Comparison of ENCODE assay signal across 8 mouse cellular contexts in genomic region chr4:105206995-105207394, GRCm38 (mm10). TPM values are rescaled to one million over a fixed set of nuclear protein-coding genes. Genes with fewer than 3 reads are reported as not detected.
DNase-seq lines count a peak whose midpoint lies in the region; ATAC-seq and TF ChIP-seq lines count a peak whose summit lies in the region.

No protein-coding gene starts in this region.

- no peak overlapping the region for H3K9ac ChIP-seq in forebrain, embryonic 11.5 days (ENCODE audit: low read length)
- no peak overlapping the region for H3K9ac ChIP-seq in forebrain, embryonic 14.5 days (ENCODE audit: low read length)
- no peak overlapping the region for H3K9ac ChIP-seq in lung, embryonic 16.5 days (ENCODE audit: low read length)
- no peak overlapping the region for H3K9ac ChIP-seq in hindbrain, embryonic 13.5 days

- TF ChIP-seq POLR2A in lung, adult 2 months (IDR thresholded peaks at IDR 0.05; ENCODE audit: borderline replicate concordance, extremely low read depth, low read depth, low read length), result no peak
- no peak for TF ChIP-seq POLR2A in small intestine, adult 2 months (IDR thresholded peaks at IDR 0.05; ENCODE audit: low read depth, low read length)
- TF ChIP-seq POLR2A in thymus, adult 2 months (IDR thresholded peaks at IDR 0.05; ENCODE audit: control insufficient read depth, extremely low read depth, insufficient read depth, low read length, poor library complexity), result no peak

- H3K4me2 ChIP-seq in forebrain, embryonic 11.5 days (ENCODE audit: low read depth, low read length, severe bottlenecking), result no peak overlapping the region
- H3K4me2 ChIP-seq in forebrain, embryonic 14.5 days (ENCODE audit: low read length), result no peak overlapping the region
- no peak overlapping the region for H3K4me2 ChIP-seq in lung, embryonic 16.5 days (ENCODE audit: low read depth, low read length)
- no peak overlapping the region for H3K4me2 ChIP-seq in hindbrain, embryonic 13.5 days

- peaks cover 5% of the 10 kb centered on the region; the same call in 1 of the 2 replicates for H3K36me3 ChIP-seq in forebrain, embryonic 11.5 days (ENCODE audit: control insufficient read depth, insufficient read depth, low read length)
- H3K36me3 ChIP-seq in forebrain, embryonic 14.5 days (ENCODE audit: control insufficient read depth, insufficient read depth, low read length), result peaks cover 35% of the 10 kb centered on the region
- peaks cover 11% of the 10 kb centered on the region; the same call in 1 of the 2 replicates for H3K36me3 ChIP-seq in lung, embryonic 16.5 days (ENCODE audit: control insufficient read depth, insufficient read depth, low read length)
- peaks cover 16% of the 10 kb centered on the region for H3K36me3 ChIP-seq in hindbrain, embryonic 13.5 days
- peaks cover 2% of the 10 kb centered on the region; the same call in 1 of the 2 replicates for H3K36me3 ChIP-seq in small intestine, adult 2 months (ENCODE audit: control insufficient read depth, insufficient read depth, low read length)
- H3K36me3 ChIP-seq in thymus, adult 2 months (ENCODE audit: control insufficient read depth, insufficient read depth, low read length), result no peaks in the 10 kb centered on the region

- no peaks in the 10 kb centered on the region for H3K9me3 ChIP-seq in forebrain, embryonic 11.5 days (ENCODE audit: control insufficient read depth, low read length)
- H3K9me3 ChIP-seq in forebrain, embryonic 14.5 days (replicated peaks; ENCODE audit: control insufficient read depth, low read length), result no peaks in the 10 kb centered on the region
- H3K9me3 ChIP-seq in lung, embryonic 16.5 days (ENCODE audit: control insufficient read depth, low read length), result no peaks in the 10 kb centered on the region
- H3K9me3 ChIP-seq in hindbrain, embryonic 13.5 days, result no peaks in the 10 kb centered on the region

- TF ChIP-seq CTCF in lung, adult 2 months (IDR thresholded peaks at IDR 0.05; ENCODE audit: insufficient read depth, low read length), result no peak
- no peak for TF ChIP-seq CTCF in small intestine, adult 2 months (IDR thresholded peaks at IDR 0.05; ENCODE audit: extremely low read depth, insufficient read length, insufficient replicate concordance, low read depth, low read length)
- no peak for TF ChIP-seq CTCF in thymus, adult 2 months (IDR thresholded peaks at IDR 0.05; ENCODE audit: borderline replicate concordance, control insufficient read depth, extremely low read depth, insufficient read depth, low read length, poor library complexity)

- H3K27me3 ChIP-seq in forebrain, embryonic 11.5 days (ENCODE audit: control insufficient read depth, insufficient read depth, low read length), result no peaks in the 10 kb centered on the region
- no peaks in the 10 kb centered on the region for H3K27me3 ChIP-seq in forebrain, embryonic 14.5 days (replicated peaks; ENCODE audit: control insufficient read depth, insufficient read depth, low read length)
- no peaks in the 10 kb centered on the region for H3K27me3 ChIP-seq in lung, embryonic 16.5 days (ENCODE audit: control insufficient read depth, insufficient read depth, low read depth, low read length)
- no peaks in the 10 kb centered on the region for H3K27me3 ChIP-seq in hindbrain, embryonic 13.5 days
- H3K27me3 ChIP-seq in small intestine, adult 2 months (ENCODE audit: control insufficient read depth, insufficient read depth, low read length), result no peaks in the 10 kb centered on the region
- no peaks in the 10 kb centered on the region for H3K27me3 ChIP-seq in thymus, adult 2 months (ENCODE audit: control insufficient read depth, insufficient read depth, low read length)

- no peaks in the 10 kb centered on the region; the same call in 1 of the 2 replicates for H3K4me1 ChIP-seq in forebrain, embryonic 11.5 days (replicated peaks; ENCODE audit: control insufficient read depth, insufficient read depth, low read length)
- peaks cover 33% of the 10 kb centered on the region for H3K4me1 ChIP-seq in forebrain, embryonic 14.5 days (ENCODE audit: control insufficient read depth, insufficient read depth, low read length)
- H3K4me1 ChIP-seq in lung, embryonic 16.5 days (replicated peaks; ENCODE audit: control insufficient read depth, insufficient read depth, low read length), result peaks cover 42% of the 10 kb centered on the region
- H3K4me1 ChIP-seq in lung, adult 2 months (ENCODE audit: control insufficient read depth, insufficient read depth, low read length), result peaks cover 16% of the 10 kb centered on the region
- peaks cover 37% of the 10 kb centered on the region for H3K4me1 ChIP-seq in hindbrain, embryonic 13.5 days (replicated peaks)
- peaks cover 43% of the 10 kb centered on the region for H3K4me1 ChIP-seq in small intestine, adult 2 months (ENCODE audit: control insufficient read depth, insufficient read depth, insufficient read length, low read length)
- H3K4me1 ChIP-seq in thymus, adult 2 months (replicated peaks; ENCODE audit: control insufficient read depth, insufficient read depth, low read length), result peaks cover 11% of the 10 kb centered on the region; the same call in 1 of the 2 replicates

- no peak for ATAC-seq in forebrain, embryonic 11.5 days (replicated peaks; ENCODE audit: low FRiP score)
- no peak for ATAC-seq in forebrain, embryonic 14.5 days
- peak; percentile 44; the same call in 1 of the 2 replicates for ATAC-seq in lung, embryonic 16.5 days (ENCODE audit: low read depth)
- ATAC-seq in hindbrain, embryonic 13.5 days (ENCODE audit: low FRiP score), result no peak

- 64% methylated on average over 8 of the region's 8 CpGs for WGBS in forebrain, embryonic 11.5 days
- 45% methylated on average over 8 of the region's 8 CpGs for WGBS in forebrain, embryonic 14.5 days
- WGBS in lung, embryonic 16.5 days, result 37% methylated on average over 8 of the region's 8 CpGs
- 26% methylated on average over 8 of the region's 8 CpGs for WGBS in lung, adult 2 months
- 49% methylated on average over 8 of the region's 8 CpGs for WGBS in hindbrain, embryonic 13.5 days
- 30% methylated on average over 8 of the region's 8 CpGs for WGBS in small intestine, adult 2 months
- 17% methylated on average over 8 of the region's 8 CpGs for WGBS in thymus, adult 2 months

- H3K27ac ChIP-seq in forebrain, embryonic 11.5 days (ENCODE audit: low read depth, low read length), result 0 out of 2 replicates have a peak overlapping the region, but pooled peaks have one; percentile 14
- H3K27ac ChIP-seq in forebrain, embryonic 14.5 days (ENCODE audit: low read depth, low read length), result no peak overlapping the region
- no peak overlapping the region for H3K27ac ChIP-seq in lung, embryonic 16.5 days (ENCODE audit: low read length)
- peak overlapping the region; percentile 23; the same call in 1 of the 2 replicates for H3K27ac ChIP-seq in hindbrain, embryonic 13.5 days
- 0 out of 2 replicates have a peak overlapping the region, but pooled peaks have one; percentile 4 for H3K27ac ChIP-seq in small intestine, adult 2 months (ENCODE audit: insufficient read depth, low read depth, low read length)
- H3K27ac ChIP-seq in thymus, adult 2 months (ENCODE audit: control insufficient read depth, insufficient read depth, low read length), result no peak overlapping the region

- H3K4me3 ChIP-seq in forebrain, embryonic 11.5 days (ENCODE audit: low read depth, low read length), result no peak overlapping the region
- H3K4me3 ChIP-seq in forebrain, embryonic 14.5 days (ENCODE audit: low read depth, low read length), result no peak overlapping the region
- no peak overlapping the region for H3K4me3 ChIP-seq in lung, embryonic 16.5 days (ENCODE audit: low read length)
- H3K4me3 ChIP-seq in lung, adult 2 months (replicated peaks; ENCODE audit: extremely low read depth, low read depth, low read length), result no peak overlapping the region
- H3K4me3 ChIP-seq in hindbrain, embryonic 13.5 days, result no peak overlapping the region
- H3K4me3 ChIP-seq in small intestine, adult 2 months (ENCODE audit: low read depth, low read length), result no peak overlapping the region
- H3K4me3 ChIP-seq in thymus, adult 2 months (ENCODE audit: control insufficient read depth, insufficient read depth, low read length), result no peak overlapping the region

- DNase-seq in forebrain, embryonic 11.5 days (ENCODE audit: low spot score), result no peak
- DNase-seq in forebrain, embryonic 14.5 days (ENCODE audit: low spot score), result no peak
- no peak for DNase-seq in lung, adult 2 months
- DNase-seq in thymus, adult 2 months, result no peak
- DNase-seq in spleen, adult 18-20 months, result no peak

RNA-seq across cellular contexts. Expression of gene Plpp3, which starts 49.8 kb away (rescaled TPM):
- polyA plus RNA-seq in forebrain, embryonic 11.5 days (2014; fragmentation: Nextera tagmentation; extraction: Ambion mirVana), result 69.9 and 71.6 TPM in 2 replicates
- polyA plus RNA-seq in forebrain, embryonic 14.5 days (2014; fragmentation: Nextera tagmentation; extraction: Ambion mirVana), result 48.6 and 50.8 TPM in 2 replicates
- 92.1 and 94.2 TPM in 2 replicates for polyA plus RNA-seq in lung, embryonic 16.5 days (2015; fragmentation: Nextera tagmentation; extraction: Ambion mirVana)
- polyA plus RNA-seq in lung, adult 2 months (2012; rRNA removed), result 170 and 187 TPM in 2 replicates
- 79.0 and 81.9 TPM in 2 replicates for polyA plus RNA-seq in hindbrain, embryonic 13.5 days (2015; fragmentation: Nextera tagmentation; extraction: Ambion mirVana)
- 29.8 and 48.5 TPM in 2 replicates for polyA plus RNA-seq in small intestine, adult 2 months (2012; rRNA removed)
- 20.1 and 23.3 TPM in 2 replicates for polyA plus RNA-seq in thymus, adult 2 months (2012; rRNA removed)

Comparison
In these comparisons a context has a peak if more than half of its experiments do, and no peak if none do; other contexts are left out.
1. H3K27ac ChIP-seq: peak in forebrain, embryonic 11.5 days (single experiment), hindbrain, embryonic 13.5 days (single experiment) and small intestine, adult 2 months (single experiment); none in forebrain, embryonic 14.5 days (single experiment), lung, embryonic 16.5 days (single experiment) and thymus, adult 2 months (single experiment).